Mouse (Mus musculus): ENCODE results near the gene Klri2. TPM values are rescaled to one million over a fixed set of nuclear protein-coding genes. Genes with fewer than 3 reads are reported as not detected.

The Klri2 gene
- polyA plus RNA-seq, 1 experiment from 2014 or later: not detected

Small RNA genes lying within 50 kb of the gene (microRNA-seq; reads per million reads assigned to microRNA genes)
- gene Mir680-1: not detected

Other genes starting within 250 kb of the Klri2 start
- 0.07 TPM in 1 of 2 replicates, not detected in the other for gene Olr1, start 233.3 kb downstream of the Klri2 start, polyA plus RNA-seq (2016; fragmentation: Nextera tagmentation; extraction: Ambion mirVana)
- not detected in 2 replicates for gene Tmem52b, start 227.9 kb downstream of the Klri2 start, polyA plus RNA-seq (2016; fragmentation: Nextera tagmentation; extraction: Ambion mirVana)
- 105 and 106 TPM in 2 replicates for gene Gabarapl1, start 207.3 kb downstream of the Klri2 start, polyA plus RNA-seq (2016; fragmentation: Nextera tagmentation; extraction: Ambion mirVana)
- gene Klre1, start 162.6 kb downstream of the Klri2 start, polyA plus RNA-seq (2016; fragmentation: Nextera tagmentation; extraction: Ambion mirVana): not detected in 2 replicates
- gene Klrd1, start 148.7 kb downstream of the Klri2 start, polyA plus RNA-seq (2016; fragmentation: Nextera tagmentation; extraction: Ambion mirVana): not detected in 2 replicates
- 0.25 TPM in 2 replicates for gene Klrk1, start 116.6 kb downstream of the Klri2 start, polyA plus RNA-seq (2016; fragmentation: Nextera tagmentation; extraction: Ambion mirVana)
- not detected in 2 replicates for gene Klrc3, start 97.1 kb downstream of the Klri2 start, polyA plus RNA-seq (2016; fragmentation: Nextera tagmentation; extraction: Ambion mirVana)
- not detected in 2 replicates for gene Klrc2, start 79.8 kb downstream of the Klri2 start, polyA plus RNA-seq (2016; fragmentation: Nextera tagmentation; extraction: Ambion mirVana)
- gene Klrc1, start 61.5 kb downstream of the Klri2 start, polyA plus RNA-seq (2016; fragmentation: Nextera tagmentation; extraction: Ambion mirVana): not detected in 2 replicates
- not detected in 2 replicates for gene Klri1, start 23.4 kb downstream of the Klri2 start, polyA plus RNA-seq (2016; fragmentation: Nextera tagmentation; extraction: Ambion mirVana)
- not detected in 2 replicates for gene Gm156, start 43.8 kb upstream of the Klri2 start, polyA plus RNA-seq (2016; fragmentation: Nextera tagmentation; extraction: Ambion mirVana)
- gene Gm17631, start 122.2 kb upstream of the Klri2 start, polyA plus RNA-seq (2016; fragmentation: Nextera tagmentation; extraction: Ambion mirVana): not detected in 2 replicates
- gene Klra17, start 136.2 kb upstream of the Klri2 start, polyA plus RNA-seq (2016; fragmentation: Nextera tagmentation; extraction: Ambion mirVana): not detected in 2 replicates
- gene Klra5, start 177.2 kb upstream of the Klri2 start, polyA plus RNA-seq (2016; fragmentation: Nextera tagmentation; extraction: Ambion mirVana): not detected in 2 replicates

Measured in hindbrain, embryonic 12.5 days (tissue).